Mouse (Mus musculus) midbrain, embryonic 16.5 days (tissue): ENCODE data around the gene Kcnj4. TPM values are rescaled to one million over a fixed set of nuclear protein-coding genes. Genes with fewer than 3 reads are reported as not detected.

Experiments used
- ATAC-seq: fragments of 200-750 bp; cut with Nextera tagmentation; 2 replicates; pipeline ENCODE4 v1.8.0; 2017; ENCODE audit warnings: moderate TSS enrichment
- H3K27ac ChIP-seq: fragments of 300-500 bp; sonication (generic); 2 replicates; pipeline ENCODE4 v1.5.1; 2014; ENCODE audit warnings: mild to moderate bottlenecking, low read length, mixed read lengths
- H3K27me3 ChIP-seq: fragments of 300-500 bp; sonication (generic); 2 replicates; pipeline ENCODE4 v1.6.1; 2014; ENCODE audit warnings: low read depth, low read length, mixed read lengths; ENCODE audit not compliant: control insufficient read depth, insufficient read depth
- H3K36me3 ChIP-seq: fragments of 300-500 bp; sonication (generic); 2 replicates; pipeline ENCODE4 v1.6.1; 2014; ENCODE audit warnings: mild to moderate bottlenecking, low read length, moderate library complexity, mixed read lengths; ENCODE audit not compliant: control insufficient read depth, insufficient read depth
- H3K4me1 ChIP-seq: fragments of 300-500 bp; sonication (generic); 2 replicates; pipeline ENCODE4 v1.6.1; 2014; ENCODE audit warnings: mild to moderate bottlenecking, low read length, mixed read lengths; ENCODE audit not compliant: control insufficient read depth, insufficient read depth
- H3K4me2 ChIP-seq: fragments of 300-500 bp; sonication (generic); 2 replicates; pipeline ENCODE4 v1.6.1; 2014; ENCODE audit warnings: mild to moderate bottlenecking, low read length, mixed read lengths
- H3K4me3 ChIP-seq: fragments of 300-500 bp; sonication (generic); 2 replicates; pipeline ENCODE4 v1.5.1; 2014; ENCODE audit warnings: low read depth, mild to moderate bottlenecking, low read length, moderate library complexity, mixed read lengths
- H3K9ac ChIP-seq: fragments of 300-500 bp; sonication (generic); 2 replicates; pipeline ENCODE4 v1.6.1; 2014; ENCODE audit warnings: low read depth, low read length, mixed read lengths
- H3K9me3 ChIP-seq: fragments of 300-500 bp; sonication (generic); replicated peaks from 2 replicates; pipeline ENCODE4 v1.6.1; 2014; ENCODE audit warnings: mild to moderate bottlenecking, low read length, mixed read lengths; ENCODE audit not compliant: control insufficient read depth, poor library complexity, severe bottlenecking
- WGBS: fragments of 180-500 bp; shearing (Covaris S2); extraction: QIAGEN DNeasy Blood & Tissue Kit; methylation state at CpG from one replicate; pipeline ENCODE4 v1.1.7; 2014; 5-methylcytosine and 5-hydroxymethylcytosine counted together
- microRNA-seq: library from miRNA; unstranded; fragments of <30 nt; microRNA quantifications from one replicate; pipeline ENCODE4, GENCODE M21; 2017
- polyA plus RNA-seq: library from polyadenylated mRNA; unstranded; fragments of >200 nt; fragmentation: Nextera tagmentation; extraction: Ambion mirVana; gene quantifications from 2 replicates; pipeline ENCODE4 v1.2.1, GENCODE M21; 2015

Gene Kcnj4
- polyA plus RNA-seq, 1 experiment from 2014 or later = not detected

GRCm38 (mm10) chr15:79439386-79439785 lies 65.7 kb downstream of the Kcnj4 start:
- H3K9ac ChIP-seq = no peak overlapping the region
- H3K9me3 ChIP-seq = no peaks in the 10 kb centered on the region
- H3K27ac ChIP-seq = no peak overlapping the region
- peaks cover 11% of the 10 kb centered on the region; the same call in 1 of the 2 replicates for H3K36me3 ChIP-seq
- peaks cover 66% of the 10 kb centered on the region for H3K4me1 ChIP-seq
- 78% methylated on average over 4 of the region's 4 CpGs for WGBS
- no peak for ATAC-seq
- H3K4me2 ChIP-seq = peak overlapping the region; percentile 99
- no peaks in the 10 kb centered on the region for H3K27me3 ChIP-seq
- H3K4me3 ChIP-seq = peak overlapping the region; percentile 66; the same call in 1 of the 2 replicates

DNA sequence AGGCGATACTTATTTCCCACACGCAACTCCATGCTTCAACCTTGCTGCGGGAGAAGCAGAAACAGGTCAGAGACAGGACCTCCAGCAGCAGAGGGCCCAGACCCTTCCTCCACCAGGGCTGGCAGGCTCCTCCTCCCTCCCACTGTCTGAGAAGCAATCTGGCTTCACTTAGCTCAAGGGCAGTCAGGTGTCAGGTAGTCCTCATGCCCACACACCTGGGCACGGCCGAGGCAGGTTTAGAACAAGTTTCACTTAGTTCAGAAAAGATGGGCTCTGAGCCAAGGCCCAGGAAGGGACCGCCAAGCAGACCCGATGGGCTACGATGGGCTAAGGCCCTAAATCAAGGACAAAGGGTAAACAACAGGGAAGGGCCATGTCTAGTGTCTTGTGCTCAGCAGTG lies 66.2 kb downstream of the Kcnj4 start:
- Histone ChIP-seq H3K4me2 (peak overlapping the region; percentile 99; the same call in 1 of the 2 replicates), H3K4me3 (no peak overlapping the region), H3K4me1 (peaks cover 66% of the 10 kb centered on the region), H3K9ac (peak overlapping the region; percentile 18; the same call in 1 of the 2 replicates), H3K27ac (no peak overlapping the region), H3K27me3 (no peaks in the 10 kb centered on the region), H3K36me3 (peaks cover 16% of the 10 kb centered on the region; the same call in 1 of the 2 replicates), H3K9me3 (no peaks in the 10 kb centered on the region)
- ATAC-seq = no peak
- 74% methylated on average over 8 of the region's 8 CpGs for WGBS

GRCm38 (mm10) chr15:79438209-79438810 lies 66.7 kb downstream of the Kcnj4 start:
- Histone ChIP-seq H3K4me3 (no peak overlapping the region), H3K27ac (no peak overlapping the region), H3K36me3 (peaks cover 16% of the 10 kb centered on the region; the same call in 1 of the 2 replicates), H3K4me1 (peaks cover 66% of the 10 kb centered on the region), H3K4me2 (peak overlapping the region; percentile 99; the same call in 1 of the 2 replicates), H3K9ac (peak overlapping the region; percentile 18; the same call in 1 of the 2 replicates), H3K9me3 (no peaks in the 10 kb centered on the region), H3K27me3 (no peaks in the 10 kb centered on the region)
- WGBS = 88% methylated on average over 6 of the region's 6 CpGs
- ATAC-seq = no peak

GRCm38 (mm10) chr15:79437541-79438208 lies 67.4 kb downstream of the Kcnj4 start:
- ATAC-seq = no peak
- H3K4me3 ChIP-seq = no peak overlapping the region
- H3K9ac ChIP-seq = no peak overlapping the region
- peaks cover 65% of the 10 kb centered on the region for H3K4me1 ChIP-seq
- H3K4me2 ChIP-seq = no peak overlapping the region
- peaks cover 16% of the 10 kb centered on the region; the same call in 1 of the 2 replicates for H3K36me3 ChIP-seq
- WGBS = 90% methylated on average over 12 of the region's 12 CpGs
- H3K27ac ChIP-seq = no peak overlapping the region
- no peaks in the 10 kb centered on the region for H3K27me3 ChIP-seq
- no peaks in the 10 kb centered on the region for H3K9me3 ChIP-seq

- Histone ChIP-seq H3K27ac (0 out of 2 replicates have a peak overlapping the region, but pooled peaks have one; percentile 17), H3K4me2 (peak overlapping the region; percentile 7; the same call in 1 of the 2 replicates), H3K36me3 (peaks cover 16% of the 10 kb centered on the region; the same call in 1 of the 2 replicates), H3K9ac (peak overlapping the region; percentile 25; the same call in 1 of the 2 replicates), H3K27me3 (no peaks in the 10 kb centered on the region), H3K4me1 (peaks cover 61% of the 10 kb centered on the region), H3K9me3 (no peaks in the 10 kb centered on the region), H3K4me3 (no peak overlapping the region)
- ATAC-seq = no peak
- 62% methylated on average over 7 of the region's 7 CpGs for WGBS
Measured at GRCm38 (mm10) chr15:79436481-79436921, 68.5 kb downstream of the Kcnj4 start.

GRCm38 (mm10) chr15:79435191-79435671 lies 69.8 kb downstream of the Kcnj4 start:
- Histone ChIP-seq H3K9me3 (no peaks in the 10 kb centered on the region), H3K4me2 (no peak overlapping the region), H3K4me3 (no peak overlapping the region), H3K4me1 (peaks cover 56% of the 10 kb centered on the region), H3K27ac (no peak overlapping the region), H3K9ac (no peak overlapping the region), H3K27me3 (no peaks in the 10 kb centered on the region), H3K36me3 (peaks cover 22% of the 10 kb centered on the region; the same call in 1 of the 2 replicates)
- ATAC-seq = no peak
- 27% methylated on average over 7 of the region's 7 CpGs for WGBS

Small RNAs within 50 kb of the gene (microRNA-seq; reads per million reads assigned to microRNA genes)
- gene Gm44302 = not detected

Other genes with a start within 250 kb of the Kcnj4 start
- 1.3 and 3.6 TPM in 2 replicates for gene Baiap2l2, start 219.7 kb downstream of the Kcnj4 start, polyA plus RNA-seq
- gene Pla2g6, start 176.9 kb downstream of the Kcnj4 start, polyA plus RNA-seq = 29.8 and 35.3 TPM in 2 replicates
- 0.85 and 0.86 TPM in 2 replicates for gene Maff, start 158.6 kb downstream of the Kcnj4 start, polyA plus RNA-seq
- 42.5 and 43.2 TPM in 2 replicates for gene Tmem184b, start 101.7 kb downstream of the Kcnj4 start, polyA plus RNA-seq
- gene Csnk1e, start 49.7 kb downstream of the Kcnj4 start, polyA plus RNA-seq = 193 and 218 TPM in 2 replicates
- gene Kdelr3, start 11.2 kb upstream of the Kcnj4 start, polyA plus RNA-seq = 7.5 and 9.3 TPM in 2 replicates
- gene Ddx17, start 41.5 kb upstream of the Kcnj4 start, polyA plus RNA-seq = 49.8 and 56.8 TPM in 2 replicates
- gene Dmc1, start 99.9 kb upstream of the Kcnj4 start, polyA plus RNA-seq = 0.51 and 0.77 TPM in 2 replicates
- 4.0 and 5.1 TPM in 2 replicates for gene Fam227a, start 153.7 kb upstream of the Kcnj4 start, polyA plus RNA-seq
- gene Cby1, start 154.0 kb upstream of the Kcnj4 start, polyA plus RNA-seq = 101 and 105 TPM in 2 replicates
- 233 and 237 TPM in 2 replicates for gene Tomm22, start 165.6 kb upstream of the Kcnj4 start, polyA plus RNA-seq
- 20.6 and 21.3 TPM in 2 replicates for gene Josd1, start 182.7 kb upstream of the Kcnj4 start, polyA plus RNA-seq
- 51.4 and 53.6 TPM in 2 replicates for gene Gtpbp1, start 185.6 kb upstream of the Kcnj4 start, polyA plus RNA-seq
- gene Sun2, start 237.3 kb upstream of the Kcnj4 start, polyA plus RNA-seq = 5.7 and 6.0 TPM in 2 replicates